Mouse (Mus musculus) C2C12 (cell line): ENCODE data around the gene Gm10518.

ENCODE experiments used
- CEBPB ChIP-seq: IDR thresholded peaks from one replicate; pipeline ENCODE4 v1.6.1; 2011; ENCODE audit warnings: low read depth, mild to moderate bottlenecking, control low read depth, moderate library complexity
- CTCF ChIP-seq: IDR thresholded peaks from one replicate; pipeline ENCODE4 v1.5.1; 2011; ENCODE audit not compliant: control insufficient read depth, insufficient read depth, insufficient read length
- FOSL1 ChIP-seq: IDR thresholded peaks from one replicate; pipeline ENCODE4 v1.8.0; 2011; ENCODE audit warnings: mild to moderate bottlenecking, low read length; ENCODE audit not compliant: poor library complexity, insufficient read depth, severe bottlenecking
- MAX ChIP-seq: IDR thresholded peaks from one replicate; pipeline ENCODE4 v1.6.1; 2011; ENCODE audit warnings: mild to moderate bottlenecking, control low read depth
- MYOD1 ChIP-seq: IDR thresholded peaks from one replicate; pipeline ENCODE4 v1.6.1; 2011; ENCODE audit warnings: low read depth; ENCODE audit not compliant: control insufficient read depth, insufficient read length
- MYOG ChIP-seq: IDR thresholded peaks from one replicate; pipeline ENCODE4 v1.6.1; 2011; ENCODE audit not compliant: control insufficient read depth, insufficient read length; ENCODE audit errors: extremely low read depth
- USF1 ChIP-seq: IDR thresholded peaks from one replicate; pipeline ENCODE4 v1.6.1; 2011; ENCODE audit warnings: low read depth, mild to moderate bottlenecking, control low read depth, moderate library complexity

- TF ChIP-seq CTCF (no peak), MYOG (no peak), USF1 (no peak), MAX (no peak), CEBPB (no peak), MYOD1 (no peak), FOSL1 (no peak)
Measured at GRCm38 (mm10) chr1:179828900-179829299, 25.7 kb downstream of the Gm10518 start.
